Mouse (Mus musculus): ENCODE measurements around the gene Fam83f. TPM values are rescaled to one million over a fixed set of nuclear protein-coding genes. Genes with fewer than 3 reads are reported as not detected.

The Fam83f gene
- polyA plus RNA-seq, 1 experiment from 2014 or later: 19.0 TPM

GRCm38 (mm10) chr15:80716631-80717135, 45.0 kb downstream of the Fam83f start:
- no peak overlapping the region for H3K4me2 ChIP-seq (replicated peaks; ENCODE audit: low read depth)
- no peak for TF ChIP-seq CTCF (IDR thresholded peaks at IDR 0.05; ENCODE audit: low read depth)
- H3K36me3 ChIP-seq (ENCODE audit: control insufficient read depth, insufficient read depth): no peaks in the 10 kb centered on the region
- H3K9me3 ChIP-seq (ENCODE audit: control insufficient read depth): no peaks in the 10 kb centered on the region
- H3K4me3 ChIP-seq (ENCODE audit: low read depth, low read length): no peak overlapping the region
- no peak overlapping the region for H3K9ac ChIP-seq (ENCODE audit: low read depth, low read length)
- no peaks in the 10 kb centered on the region for H3K4me1 ChIP-seq (replicated peaks; ENCODE audit: control insufficient read depth, insufficient read depth, low read length)
- no peak overlapping the region for H3K27ac ChIP-seq (ENCODE audit: low read depth, low read length)
- no peak for ATAC-seq
- 79% methylated on average over 8 of the region's 8 CpGs for WGBS
- H3K27me3 ChIP-seq (replicated peaks; ENCODE audit: control insufficient read depth, insufficient read depth, low read length): no peaks in the 10 kb centered on the region

- ATAC-seq: no peak
- Histone ChIP-seq H3K4me2 (replicated peaks; ENCODE audit: low read depth) (no peak overlapping the region), H3K27ac (ENCODE audit: low read depth, low read length) (no peak overlapping the region), H3K27me3 (replicated peaks; ENCODE audit: control insufficient read depth, insufficient read depth, low read length) (no peaks in the 10 kb centered on the region), H3K4me3 (ENCODE audit: low read depth, low read length) (no peak overlapping the region), H3K9me3 (ENCODE audit: control insufficient read depth) (no peaks in the 10 kb centered on the region), H3K9ac (ENCODE audit: low read depth, low read length) (no peak overlapping the region), H3K4me1 (replicated peaks; ENCODE audit: control insufficient read depth, insufficient read depth, low read length) (no peaks in the 10 kb centered on the region), H3K36me3 (ENCODE audit: control insufficient read depth, insufficient read depth) (no peaks in the 10 kb centered on the region)
- TF ChIP-seq CTCF (IDR thresholded peaks at IDR 0.05; ENCODE audit: low read depth): no peak
- 47% methylated on average over 1 of the region's 1 CpGs for WGBS
These were observed 45.8 kb downstream of the Fam83f start for GRCm38 (mm10) chr15:80717431-80717830.

GRCm38 (mm10) chr15:80720249-80720648, 48.6 kb downstream of the Fam83f start:
- Histone ChIP-seq H3K27me3 (replicated peaks; ENCODE audit: control insufficient read depth, insufficient read depth, low read length) (no peaks in the 10 kb centered on the region), H3K9me3 (ENCODE audit: control insufficient read depth) (no peaks in the 10 kb centered on the region), H3K4me1 (replicated peaks; ENCODE audit: control insufficient read depth, insufficient read depth, low read length) (no peaks in the 10 kb centered on the region), H3K4me2 (replicated peaks; ENCODE audit: low read depth) (no peak overlapping the region), H3K4me3 (ENCODE audit: low read depth, low read length) (no peak overlapping the region), H3K9ac (ENCODE audit: low read depth, low read length) (no peak overlapping the region), H3K27ac (ENCODE audit: low read depth, low read length) (no peak overlapping the region), H3K36me3 (ENCODE audit: control insufficient read depth, insufficient read depth) (no peaks in the 10 kb centered on the region)
- 38% methylated on average over 5 of the region's 5 CpGs for WGBS
- peak; percentile 78 for ATAC-seq
- no peak for TF ChIP-seq CTCF (IDR thresholded peaks at IDR 0.05; ENCODE audit: low read depth)

- WGBS: 81% methylated on average over 6 of the region's 6 CpGs
- no peak for ATAC-seq
- no peak overlapping the region for H3K4me2 ChIP-seq (replicated peaks; ENCODE audit: low read depth)
These were observed 50.2 kb downstream of the Fam83f start for GRCm38 (mm10) chr15:80721861-80722260.

GRCm38 (mm10) chr15:80722366-80722765, 50.7 kb downstream of the Fam83f start:
- no peak for TF ChIP-seq CTCF (IDR thresholded peaks at IDR 0.05; ENCODE audit: low read depth)
- no peaks in the 10 kb centered on the region for H3K36me3 ChIP-seq (ENCODE audit: control insufficient read depth, insufficient read depth)
- 62% methylated on average over 3 of the region's 3 CpGs for WGBS
- H3K27me3 ChIP-seq (replicated peaks; ENCODE audit: control insufficient read depth, insufficient read depth, low read length): no peaks in the 10 kb centered on the region
- H3K4me1 ChIP-seq (replicated peaks; ENCODE audit: control insufficient read depth, insufficient read depth, low read length): no peaks in the 10 kb centered on the region
- H3K4me2 ChIP-seq (replicated peaks; ENCODE audit: low read depth): no peak overlapping the region
- no peak for ATAC-seq
- H3K27ac ChIP-seq (ENCODE audit: low read depth, low read length): no peak overlapping the region
- no peak overlapping the region for H3K4me3 ChIP-seq (ENCODE audit: low read depth, low read length)
- H3K9ac ChIP-seq (ENCODE audit: low read depth, low read length): no peak overlapping the region
- H3K9me3 ChIP-seq (ENCODE audit: control insufficient read depth): no peaks in the 10 kb centered on the region

More at GRCm38 (mm10) chr15:80721861-80722260, 50.2 kb downstream of the Fam83f start:
- Histone ChIP-seq H3K27ac (ENCODE audit: low read depth, low read length) (no peak overlapping the region), H3K9ac (ENCODE audit: low read depth, low read length) (no peak overlapping the region), H3K27me3 (replicated peaks; ENCODE audit: control insufficient read depth, insufficient read depth, low read length) (no peaks in the 10 kb centered on the region), H3K9me3 (ENCODE audit: control insufficient read depth) (no peaks in the 10 kb centered on the region), H3K4me3 (ENCODE audit: low read depth, low read length) (no peak overlapping the region), H3K36me3 (ENCODE audit: control insufficient read depth, insufficient read depth) (no peaks in the 10 kb centered on the region), H3K4me1 (replicated peaks; ENCODE audit: control insufficient read depth, insufficient read depth, low read length) (no peaks in the 10 kb centered on the region)
- TF ChIP-seq CTCF (IDR thresholded peaks at IDR 0.05; ENCODE audit: low read depth): no peak

DNA sequence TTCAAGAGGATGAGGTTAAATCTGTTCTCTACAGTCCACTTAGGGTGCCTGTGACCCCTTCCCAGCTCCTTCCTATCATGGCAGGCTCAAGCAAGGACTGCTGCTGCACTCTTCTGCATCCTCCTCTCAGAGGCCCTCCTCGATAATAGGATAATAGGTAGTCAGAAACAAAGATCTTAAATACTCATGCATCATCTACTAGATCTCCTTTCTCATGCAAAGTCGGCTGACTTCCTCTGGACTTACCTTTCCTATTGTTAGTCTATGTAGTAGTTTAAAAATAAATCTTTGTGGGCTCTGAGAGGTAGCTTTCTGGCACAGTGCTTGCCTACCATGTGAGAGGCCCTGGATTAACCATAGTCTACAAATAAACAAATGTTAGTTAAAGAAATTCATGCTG, 57.8 kb downstream of the Fam83f start:
- no peak overlapping the region for H3K4me2 ChIP-seq (replicated peaks; ENCODE audit: low read depth)
- H3K27me3 ChIP-seq (replicated peaks; ENCODE audit: control insufficient read depth, insufficient read depth, low read length): no peaks in the 10 kb centered on the region
- ATAC-seq: no peak
- no peaks in the 10 kb centered on the region for H3K36me3 ChIP-seq (ENCODE audit: control insufficient read depth, insufficient read depth)
- H3K27ac ChIP-seq (ENCODE audit: low read depth, low read length): no peak overlapping the region
- H3K9ac ChIP-seq (ENCODE audit: low read depth, low read length): no peak overlapping the region
- H3K4me3 ChIP-seq (ENCODE audit: low read depth, low read length): no peak overlapping the region
- H3K9me3 ChIP-seq (ENCODE audit: control insufficient read depth): no peaks in the 10 kb centered on the region
- H3K4me1 ChIP-seq (replicated peaks; ENCODE audit: control insufficient read depth, insufficient read depth, low read length): no peaks in the 10 kb centered on the region
- 70% methylated on average over 2 of the region's 2 CpGs for WGBS
- TF ChIP-seq CTCF (IDR thresholded peaks at IDR 0.05; ENCODE audit: low read depth): no peak

DNA sequence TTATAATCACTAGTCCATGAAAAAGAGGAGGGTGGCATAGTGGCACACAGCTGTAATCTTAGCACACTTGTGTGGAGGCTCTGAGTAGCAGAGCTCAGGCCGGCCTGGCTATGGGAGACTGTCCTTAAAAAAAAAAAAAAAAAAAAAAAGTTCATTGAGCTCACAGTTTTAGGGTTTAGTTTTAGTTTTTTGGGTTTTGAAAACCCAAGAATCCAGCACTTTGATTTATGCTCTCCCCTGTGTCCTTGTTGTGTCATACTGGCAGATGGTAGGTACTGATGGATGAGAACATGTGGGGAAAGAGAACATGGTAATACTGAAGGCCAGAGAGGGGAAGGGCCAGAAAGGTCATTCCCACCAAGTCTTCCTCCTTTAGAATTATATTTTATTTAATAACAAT, 59.4 kb downstream of the Fam83f start:
- no peak for TF ChIP-seq CTCF (IDR thresholded peaks at IDR 0.05; ENCODE audit: low read depth)
- no peak overlapping the region for H3K4me2 ChIP-seq (replicated peaks; ENCODE audit: low read depth)
- WGBS: 94% methylated on average over 1 of the region's 1 CpGs
- no peak overlapping the region for H3K27ac ChIP-seq (ENCODE audit: low read depth, low read length)
- no peak for ATAC-seq
- no peak overlapping the region for H3K4me3 ChIP-seq (ENCODE audit: low read depth, low read length)
- H3K9me3 ChIP-seq (ENCODE audit: control insufficient read depth): no peaks in the 10 kb centered on the region
- H3K27me3 ChIP-seq (replicated peaks; ENCODE audit: control insufficient read depth, insufficient read depth, low read length): no peaks in the 10 kb centered on the region
- H3K36me3 ChIP-seq (ENCODE audit: control insufficient read depth, insufficient read depth): no peaks in the 10 kb centered on the region
- H3K4me1 ChIP-seq (replicated peaks; ENCODE audit: control insufficient read depth, insufficient read depth, low read length): no peaks in the 10 kb centered on the region
- H3K9ac ChIP-seq (ENCODE audit: low read depth, low read length): no peak overlapping the region
